Mouse (Mus musculus) left cerebral cortex, adult 2 months (tissue): ENCODE measurements around the gene Iffo1. TPM values are rescaled to one million over a fixed set of nuclear protein-coding genes. Genes with fewer than 3 reads are reported as not detected.

Experiments
- DNase-seq, 2 experiments: peaks; one replicate each; pipeline ENCODE4 v3.0.0; 2021 to 2022; ENCODE audit warnings: low spot score in 2 of 2, mixed read lengths in 1 of 2; ENCODE audit errors: extremely low spot score in 1 of 2
- H3K27ac ChIP-seq: fragments of 200-600 bp; 2 replicates; pipeline ENCODE4 v1.8.1; 2022
- H3K4me3 ChIP-seq: fragments of 200-600 bp; 2 replicates; pipeline ENCODE4 v1.8.1; 2022
- CTCF ChIP-seq: fragments of 200-600 bp; IDR thresholded peaks from 2 replicates; pipeline ENCODE4 v1.8.1; 2022; ENCODE audit warnings: antibody characterized with exemption, mild to moderate bottlenecking, moderate library complexity
- intact Hi-C: fragments of 180-260 bp; cut with DNase I; formaldehyde crosslinking; loops from one replicate; pipeline ENCODE4 v1.15.1; 2025
- total RNA-seq, 2 experiments: library from RNA; stranded (reverse); gene quantifications; 2 replicates each; pipeline ENCODE4 v1.2.3; 2021

The Iffo1 gene
- total RNA-seq, 2 experiments from 2014 or later, result 64.6 to 67.1 TPM

DNA sequence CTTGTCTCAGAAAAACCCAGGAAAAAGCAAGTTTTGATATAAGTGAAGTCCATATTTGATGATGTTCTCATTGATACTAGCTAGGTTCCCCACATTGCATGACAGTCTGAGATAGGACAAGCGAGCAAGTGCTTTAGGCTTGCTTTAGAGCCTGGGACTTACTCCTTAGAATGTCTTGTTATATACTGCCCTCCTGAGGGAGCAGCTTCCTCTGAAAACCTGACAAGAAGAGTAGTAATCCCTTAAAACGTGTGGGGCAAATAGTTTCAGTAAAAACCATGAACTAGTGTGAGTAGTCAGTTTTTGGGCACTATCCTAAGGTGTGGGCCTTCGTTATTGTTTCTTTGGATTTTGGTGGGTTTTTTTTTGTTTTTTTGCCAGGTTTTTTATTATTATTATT lies 1.9 kb upstream of the Iffo1 start:
- TF ChIP-seq CTCF, result no peak
- intact Hi-C loops, result no loop called here
- no peak for DNase-seq
- Histone ChIP-seq H3K4me3 (no peak overlapping the region), H3K27ac (no peak overlapping the region)

- intact Hi-C loops, result no loop called here
- Histone ChIP-seq H3K27ac (no peak overlapping the region), H3K4me3 (no peak overlapping the region)
- no peak for TF ChIP-seq CTCF
- no peak for DNase-seq
Observed at GRCm38 (mm10) chr6:125143904-125144303, 1.1 kb upstream of the Iffo1 start.

DNA sequence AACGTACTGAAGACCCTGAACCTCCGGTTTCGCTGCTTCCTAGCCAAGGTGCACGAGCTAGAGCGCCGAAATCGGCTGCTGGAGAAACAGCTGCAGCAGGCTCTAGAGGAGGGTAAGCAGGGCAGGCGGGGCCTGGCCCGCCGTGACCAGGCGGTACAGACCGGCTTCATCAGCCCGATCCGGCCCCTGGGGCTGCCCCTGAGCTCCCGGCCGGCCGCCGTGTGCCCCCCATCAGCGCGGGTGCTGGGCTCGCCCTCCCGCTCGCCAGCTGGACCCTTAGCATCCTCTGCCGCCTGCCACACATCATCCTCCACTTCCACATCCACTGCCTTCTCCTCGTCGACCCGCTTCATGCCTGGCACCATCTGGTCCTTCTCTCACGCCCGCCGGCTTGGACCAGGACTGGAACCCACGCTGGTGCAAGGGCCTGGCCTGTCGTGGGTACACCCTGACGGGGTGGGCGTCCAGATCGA lies 474 bp downstream of the Iffo1 start:
- intact Hi-C loops, result loop anchor here (5.0 kb wide), 1 partner anchor 127 kb away; no protein-coding TSS in a partner anchor
- peak overlapping the region; percentile 97 for H3K27ac ChIP-seq
- no peak for TF ChIP-seq CTCF
- peak overlapping the region; percentile 95 for H3K4me3 ChIP-seq
- DNase-seq, result peak; percentile 21 to 43

- peak in 1 of 2 experiments; percentile 17 for DNase-seq
- H3K27ac ChIP-seq, result peak overlapping the region; percentile 97
- intact Hi-C loops, result loop anchor here (5.0 kb wide), 1 partner anchor 126 kb away; no protein-coding TSS in a partner anchor
- TF ChIP-seq CTCF, result no peak
- H3K4me3 ChIP-seq, result peak overlapping the region; percentile 95
Observed at GRCm38 (mm10) chr6:125146148-125146547, 1.1 kb downstream of the Iffo1 start.

DNA sequence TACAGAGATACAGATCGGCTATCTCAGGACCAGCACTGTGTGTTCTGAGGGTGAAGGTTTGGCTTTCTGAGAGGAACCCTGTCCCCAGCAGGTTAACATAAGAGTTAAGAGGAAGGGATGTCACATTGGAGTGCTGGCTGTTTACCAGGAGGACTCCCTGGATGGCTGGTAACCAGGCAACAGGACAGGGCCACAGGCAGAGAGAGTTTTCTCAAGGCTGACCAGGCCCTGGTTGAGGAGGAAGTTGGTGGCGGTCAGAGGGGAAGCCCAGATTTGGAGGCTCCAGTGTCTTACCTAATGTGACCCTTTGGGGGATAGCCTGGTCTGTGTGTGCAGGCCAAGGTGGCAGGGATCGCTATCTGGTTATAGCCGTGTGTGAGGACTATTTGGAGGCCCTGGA lies 1.8 kb downstream of the Iffo1 start:
- DNase-seq, result peak in 1 of 2 experiments; percentile 33
- Histone ChIP-seq H3K27ac (peak overlapping the region; percentile 97), H3K4me3 (peak overlapping the region; percentile 95)
- no peak for TF ChIP-seq CTCF
- intact Hi-C loops, result loop anchor here (5.0 kb wide), 1 partner anchor 126 kb away; no protein-coding TSS in a partner anchor

DNA sequence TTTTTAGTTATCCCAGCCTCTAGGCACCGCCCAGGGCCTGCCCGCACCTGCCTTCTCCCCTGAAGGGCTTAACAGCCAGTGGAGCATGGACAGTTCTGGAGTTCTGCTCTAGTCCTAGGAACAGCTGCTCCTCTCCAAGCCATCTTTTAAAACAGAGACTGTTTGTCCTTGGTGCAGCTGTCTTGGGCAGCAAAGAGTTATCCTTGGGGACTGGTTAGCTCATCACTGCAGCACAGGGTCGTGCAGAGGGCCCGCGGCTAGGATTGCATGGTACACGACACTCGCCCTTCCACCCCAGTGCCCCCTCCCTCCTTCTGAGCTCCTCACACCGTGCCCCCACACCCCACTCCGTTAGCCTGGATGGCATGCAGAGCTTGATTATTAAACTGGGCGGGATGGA lies 2.3 kb downstream of the Iffo1 start:
- TF ChIP-seq CTCF, result no peak
- peak overlapping the region; percentile 95 for H3K4me3 ChIP-seq
- H3K27ac ChIP-seq, result peak overlapping the region; percentile 97
- intact Hi-C loops, result loop anchor here (5.0 kb wide), 1 partner anchor 125 kb away; no protein-coding TSS in a partner anchor
- DNase-seq, result peak in 1 of 2 experiments; percentile 27

- no peak for TF ChIP-seq CTCF
- intact Hi-C loops, result loop anchor here (1.0 to 5.0 kb wide), 2 partner anchors 17 to 124 kb away; no protein-coding TSS in a partner anchor
Observed at GRCm38 (mm10) chr6:125148251-125148925, 3.3 kb downstream of the Iffo1 start.

DNA sequence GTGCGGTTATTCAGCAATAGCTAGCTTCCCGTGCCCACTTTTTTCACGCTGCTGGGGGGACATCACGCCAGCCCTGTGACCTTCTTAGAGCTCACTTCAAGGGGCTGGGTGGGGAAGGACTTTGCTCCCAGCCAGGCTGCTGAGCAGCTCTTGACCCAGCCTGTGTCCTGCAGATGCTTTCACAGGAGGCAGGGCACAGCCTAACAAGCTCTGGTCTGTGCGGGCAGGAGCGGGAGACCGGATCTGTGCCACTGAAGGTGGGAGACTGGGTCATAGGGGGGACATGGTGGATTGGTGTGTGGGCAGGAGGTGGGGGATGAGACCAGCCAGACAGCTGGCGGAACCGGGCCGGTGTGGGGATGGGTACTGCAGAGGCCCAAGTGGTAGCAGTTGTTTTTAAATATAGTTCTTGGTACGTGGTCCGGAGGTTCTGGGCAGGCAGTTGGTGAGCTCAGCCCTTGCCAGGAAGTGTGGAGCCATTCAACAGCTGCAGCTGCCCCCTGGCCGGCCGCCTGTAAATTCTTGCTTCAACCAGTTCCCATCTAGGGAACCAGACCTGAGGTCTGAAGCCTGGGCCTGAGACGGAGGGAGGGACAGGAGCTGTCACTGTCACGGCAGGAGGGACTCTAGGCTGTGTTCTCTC lies 4.0 kb downstream of the Iffo1 start:
- no peak for TF ChIP-seq CTCF
- DNase-seq, result peak; percentile 58 to 62
- intact Hi-C loops, result loop anchor here (1.0 to 5.0 kb wide), 3 partner anchors 12 to 123 kb away; no protein-coding TSS in a partner anchor

More at GRCm38 (mm10) chr6:125148251-125148925, 3.3 kb downstream of the Iffo1 start:
- Histone ChIP-seq H3K27ac (peak overlapping the region; percentile 97), H3K4me3 (peak overlapping the region; percentile 95)
- DNase-seq, result peak; percentile 46 to 57

DNA sequence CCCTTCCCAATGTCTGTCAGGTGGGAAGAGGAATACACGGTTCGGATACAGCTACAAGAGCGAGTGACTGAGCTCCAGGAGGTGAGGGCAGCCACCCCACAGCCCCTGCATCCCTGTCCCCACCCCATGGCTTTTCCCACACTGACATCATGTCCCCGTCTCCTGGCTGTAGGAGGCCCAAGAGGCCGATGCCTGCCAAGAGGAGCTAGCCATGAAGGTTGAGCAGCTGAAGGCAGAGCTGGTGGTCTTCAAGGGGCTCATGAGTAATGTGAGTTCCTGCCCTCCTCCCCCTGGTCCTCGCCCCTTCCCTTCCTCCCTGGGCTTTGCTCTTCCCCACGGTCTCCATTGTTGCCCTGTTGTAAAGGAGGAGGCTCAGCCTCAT lies 4.5 kb downstream of the Iffo1 start:
- TF ChIP-seq CTCF, result no peak
- Histone ChIP-seq H3K27ac (peak overlapping the region; percentile 97), H3K4me3 (peak overlapping the region; percentile 95)
- peak in 1 of 2 experiments; percentile 7 for DNase-seq
- intact Hi-C loops, result loop anchor here (1.0 to 5.0 kb wide), 2 partner anchors 12 to 123 kb away; no protein-coding TSS in a partner anchor

More for the DNA sequence above, 4.0 kb downstream of the Iffo1 start:
- H3K4me3 ChIP-seq, result peak overlapping the region; percentile 95
- peak overlapping the region; percentile 97 for H3K27ac ChIP-seq

GRCm38 (mm10) chr6:125152212-125153017 lies 7.4 kb downstream of the Iffo1 start:
- TF ChIP-seq CTCF, result no peak
- intact Hi-C loops, result no loop called here
- peak in 1 of 2 experiments; percentile 35 for DNase-seq
- Histone ChIP-seq H3K27ac (no peak overlapping the region), H3K4me3 (no peak overlapping the region)

DNA sequence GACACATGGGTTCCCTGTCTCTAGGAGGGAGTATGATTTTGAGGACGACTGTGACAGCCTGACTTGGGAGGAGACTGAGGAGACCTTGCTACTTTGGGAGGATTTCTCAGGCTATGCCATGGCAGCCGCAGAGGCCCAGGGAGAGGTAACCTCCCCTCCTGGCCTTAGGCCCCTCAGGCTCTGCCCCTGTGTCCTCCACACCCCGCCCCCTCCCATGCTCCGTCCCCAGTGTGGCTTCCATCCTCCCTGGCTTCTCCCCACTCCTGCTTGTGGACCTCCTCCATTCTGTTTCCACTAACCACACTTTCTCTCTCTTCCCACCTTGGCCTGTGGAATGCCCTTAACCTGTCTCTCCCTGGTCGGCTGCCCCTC lies 8.0 kb downstream of the Iffo1 start:
- H3K4me3 ChIP-seq, result no peak overlapping the region
- no peak overlapping the region for H3K27ac ChIP-seq
- intact Hi-C loops, result no loop called here
- TF ChIP-seq CTCF, result no peak
- DNase-seq, result no peak
